ENCODE assay signal across 28 mouse cellular contexts in the genomic region with DNA sequence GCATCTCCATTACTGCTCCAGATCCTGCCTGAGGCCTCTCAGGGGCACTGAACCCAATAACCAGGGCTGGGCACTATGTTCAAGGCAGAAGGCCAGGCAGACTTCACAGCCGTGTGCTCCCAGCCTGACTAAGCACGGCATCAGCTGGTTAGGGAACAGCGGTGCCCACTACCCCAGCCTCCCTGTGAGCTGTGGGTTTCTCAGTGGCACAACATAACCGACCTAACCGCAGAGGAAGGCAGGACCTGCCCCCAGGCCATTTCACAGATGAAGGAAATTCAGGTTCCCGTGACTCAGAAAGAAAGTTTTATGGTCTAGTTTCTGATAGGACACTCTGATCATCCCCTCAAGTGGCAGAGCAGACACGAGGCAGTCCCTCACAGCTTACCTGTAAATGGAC. TPM values are rescaled to one million over a fixed set of nuclear protein-coding genes. Genes with fewer than 3 reads are reported as not detected.
A peak's percentile ranks its signal among the peaks of the same experiment; 100 is the strongest.
DNase-seq lines count a peak whose midpoint lies in the region; ATAC-seq and TF ChIP-seq lines count a peak whose summit lies in the region.
"Had no signal": no experiment of that assay in that cellular context is flagged by ENCODE, and none has a peak within 500 bp of the region (broad histone marks: within the 10 kb centered on the region; RNA-seq: fewer than 3 reads in every experiment).

No protein-coding gene starts in this region.

- no peaks in the 10 kb centered on the region for H3K9me3 ChIP-seq in E14TG2a.4 (ENCODE audit: low read length)
- no peaks in the 10 kb centered on the region for H3K9me3 ChIP-seq in liver, embryonic 12.5 days (replicated peaks)
- H3K9me3 ChIP-seq: embryonic facial prominence, embryonic 12.5 days; forebrain, embryonic 12.5 days; hindbrain, embryonic 10.5 days; midbrain, embryonic 15.5 days; neural tube, embryonic 13.5 days had no signal

- H3K36me3 ChIP-seq in E14TG2a.4 (ENCODE audit: insufficient read depth, low read length): peaks cover 41% of the 10 kb centered on the region
- peaks cover 59% of the 10 kb centered on the region for H3K36me3 ChIP-seq in liver, embryonic 12.5 days
- H3K36me3 ChIP-seq: forebrain, embryonic 12.5 days; hindbrain, embryonic 10.5 days; midbrain, embryonic 15.5 days; neural tube, embryonic 13.5 days had no signal

- H3K4me1 ChIP-seq in E14TG2a.4 (replicated peaks; ENCODE audit: low read depth, low read length): peaks cover 97% of the 10 kb centered on the region
- H3K4me1 ChIP-seq in liver, embryonic 12.5 days: peaks cover 97% of the 10 kb centered on the region

- H3K4me3 ChIP-seq in E14TG2a.4 (replicated peaks; ENCODE audit: low read length): 0 out of 2 replicates have a peak overlapping the region, but pooled peaks have one; percentile 10
- no peak overlapping the region for H3K4me3 ChIP-seq in liver, embryonic 12.5 days
- H3K4me3 ChIP-seq: embryonic facial prominence, embryonic 12.5 days; erythroblast, embryonic 14.5 days; forebrain, embryonic 12.5 days; hindbrain, embryonic 10.5 days; layer of hippocampus, adult 2 months; midbrain, embryonic 15.5 days; myocyte; neural tube, embryonic 13.5 days had no signal

- peak; percentile 37 for DNase-seq in CD4-positive, CD25-positive, alpha-beta regulatory T cell, adult 2 months (ENCODE audit: low read depth, low spot score)
- DNase-seq in adrenal gland, adult 18-20 months (ENCODE audit: low spot score in 2 of 2): no peak
- DNase-seq in thymus, postnatal 14 days: no peak
- DNase-seq: adrenal gland, postnatal 36 days; cerebellum, adult 11 months; cerebellum, postnatal 14 days; gastrocnemius, postnatal 36 days; heart, postnatal 10 days; kidney, postnatal 25 days; layer of hippocampus, postnatal 36 days; lung, postnatal 14 days; right cerebral cortex, postnatal 14 days had no signal

- no peak for ATAC-seq in CD4-positive, CD25-positive, alpha-beta regulatory T cell, adult 4 months
- ATAC-seq in liver, embryonic 12.5 days: no peak
- peak; percentile 58 for ATAC-seq in megakaryocyte, adult 5-6 weeks (ENCODE audit: poor library complexity, severe bottlenecking)
- ATAC-seq in inflammation-experienced regulatory T-cells, adult 6 months: no peak
- ATAC-seq: hindbrain, embryonic 16.5 days; intestine, postnatal 0 days; midbrain, embryonic 15.5 days had no signal

- no peak for TF ChIP-seq CTCF in E14TG2a.4 (conservative IDR thresholded peaks at IDR 0.05; ENCODE audit: low read length)

- no peaks in the 10 kb centered on the region for H3K27me3 ChIP-seq in E14TG2a.4 (ENCODE audit: insufficient read depth, low read length)
- no peaks in the 10 kb centered on the region for H3K27me3 ChIP-seq in liver, embryonic 12.5 days (replicated peaks)
- H3K27me3 ChIP-seq: forebrain, embryonic 12.5 days; midbrain, embryonic 15.5 days; neural tube, embryonic 13.5 days had no signal

- H3K9ac ChIP-seq in liver, embryonic 12.5 days: no peak overlapping the region
- H3K9ac ChIP-seq: embryonic facial prominence, embryonic 12.5 days; forebrain, embryonic 12.5 days; liver, embryonic 14.5 days; midbrain, embryonic 15.5 days; neural tube, embryonic 13.5 days had no signal

- H3K27ac ChIP-seq in liver, embryonic 12.5 days: peak overlapping the region; percentile 55
- H3K27ac ChIP-seq: embryonic facial prominence, embryonic 12.5 days; forebrain, embryonic 12.5 days; hindbrain, embryonic 10.5 days; layer of hippocampus, adult 2 months; liver, embryonic 14.5 days; midbrain, embryonic 15.5 days; neural tube, embryonic 13.5 days had no signal

- H3K4me2 ChIP-seq in liver, embryonic 12.5 days: no peak overlapping the region
- H3K4me2 ChIP-seq: embryonic facial prominence, embryonic 12.5 days; forebrain, embryonic 12.5 days; midbrain, embryonic 15.5 days; neural tube, embryonic 13.5 days had no signal

- WGBS in liver, embryonic 12.5 days (ENCODE audit: insufficient replicate concordance): 69% methylated on average over 7 of the region's 7 CpGs

RNA-seq across cellular contexts. Expression of gene Ldlrap1, which starts 10.9 kb away (rescaled TPM):
- polyA plus RNA-seq in CD4-positive, CD25-positive, alpha-beta regulatory T cell, adult 4 months (2017; shearing (Covaris generic)): 10 to 100 TPM; 26.1 to 42.4 TPM
- polyA plus RNA-seq in liver, embryonic 12.5 days (2016; fragmentation: Nextera tagmentation; extraction: Ambion mirVana): 26.4 and 28.2 TPM in 2 replicates
- total RNA-seq in megakaryocyte, adult 5-6 weeks (2015): 13.8 and 16.0 TPM in 2 replicates
- total RNA-seq in megakaryocyte, adult 5-6 weeks (2017): 7.6 and 9.6 TPM in 2 replicates
- total RNA-seq in adrenal gland, adult 18-20 months (2021): 10 to 100 TPM; 41.8 to 53.9 TPM
- polyA plus RNA-seq in inflammation-experienced regulatory T-cells, adult 6 months (2017; shearing (Covaris generic)): 10 to 100 TPM; 14.2 to 31.3 (median 24.4) TPM

RNA-seq across cellular contexts. Expression of gene Man1c1, which starts 52.9 kb away (rescaled TPM):
- polyA plus RNA-seq in CD4-positive, CD25-positive, alpha-beta regulatory T cell, adult 4 months (2017; shearing (Covaris generic)): 1 to 10 TPM; 1.0 to 1.4 TPM
- polyA plus RNA-seq in liver, embryonic 12.5 days (2016; fragmentation: Nextera tagmentation; extraction: Ambion mirVana): 3.2 and 3.5 TPM in 2 replicates
- 28.0 and 33.1 TPM in 2 replicates for total RNA-seq in megakaryocyte, adult 5-6 weeks (2015)
- 14.1 and 16.9 TPM in 2 replicates for total RNA-seq in megakaryocyte, adult 5-6 weeks (2017)
- total RNA-seq in adrenal gland, adult 18-20 months (2021): 10 to 100 TPM; 14.9 to 20.8 TPM
- 1 to 10 TPM in 2 of 3 experiments, under 1 TPM in 1; 0.90 to 1.9 (median 1.1) TPM for polyA plus RNA-seq in inflammation-experienced regulatory T-cells, adult 6 months (2017; shearing (Covaris generic))
